Comparison of ENCODE assay signal across 8 mouse cellular contexts in genomic region chr17:15395997-15396675, GRCm38 (mm10). TPM values are rescaled to one million over a fixed set of nuclear protein-coding genes. Genes with fewer than 3 reads are reported as not detected.
DNase-seq lines count a peak whose midpoint lies in the region; ATAC-seq and TF ChIP-seq lines count a peak whose summit lies in the region.

Fam120b (plus strand) TSS chr17:15396202.

- no peak within 1 kb of the TSS for H3K27ac ChIP-seq in ES-E14 (ENCODE audit: insufficient read depth, low read depth, low read length, poor library complexity, severe bottlenecking)
- H3K27ac ChIP-seq in forebrain, embryonic 14.5 days (ENCODE audit: low read depth, low read length), result peak within 1 kb of the TSS; percentile 90
- peak within 1 kb of the TSS; percentile 86 for H3K27ac ChIP-seq in neural tube, embryonic 15.5 days (replicated peaks)

- peak within 1 kb of the TSS; percentile 92 for H3K4me2 ChIP-seq in forebrain, embryonic 14.5 days (ENCODE audit: low read length)
- peak within 1 kb of the TSS; percentile 73 for H3K4me2 ChIP-seq in neural tube, embryonic 15.5 days

- peak; percentile 95 for DNase-seq in ES-E14 (ENCODE audit: low read depth, low spot score)
- peak; percentile 79 for DNase-seq in cerebellum, adult 11 months
- DNase-seq in forebrain, embryonic 14.5 days (ENCODE audit: low spot score), result peak; percentile 99
- peak; percentile 82 to 86 for DNase-seq in heart, postnatal 14 days
- peak; percentile 92 for DNase-seq in layer of hippocampus, adult 11-12 months (ENCODE audit: low spot score)
- peak; percentile 95 to 96 for DNase-seq in lung, adult 18-20 months
- DNase-seq in testis, postnatal 14 days (ENCODE audit: low spot score), result peak; percentile 88

- in situ Hi-C loops in ES-E14 (cut with MboI; ENCODE audit: low sequenced_read_pairs in 2 of 2, unreplicated experiment in 2 of 2), result no loop called here

- peak; percentile 97 for ATAC-seq in forebrain, embryonic 14.5 days
- peak; percentile 99 for ATAC-seq in neural tube, embryonic 15.5 days (ENCODE audit: low FRiP score)

- 0 out of 4 replicates have a peak, but pooled peaks cover 0 to 3% of the 10 kb centered on the region in 2 experiments for H3K4me1 ChIP-seq in ES-E14 (ENCODE audit: control insufficient read depth in 2 of 2, insufficient read depth in 2 of 2, low read length in 2 of 2, poor library complexity in 1 of 2)
- H3K4me1 ChIP-seq in forebrain, embryonic 14.5 days (ENCODE audit: control insufficient read depth, insufficient read depth, low read length), result peaks cover 21% of the 10 kb centered on the region
- H3K4me1 ChIP-seq in neural tube, embryonic 15.5 days, result peaks cover 32% of the 10 kb centered on the region

- H3K27me3 ChIP-seq in forebrain, embryonic 14.5 days (replicated peaks; ENCODE audit: control insufficient read depth, insufficient read depth, low read length), result no peaks in the 10 kb centered on the region; the same call in 1 of the 2 replicates
- peaks cover 6% of the 10 kb centered on the region; the same call in 1 of the 2 replicates for H3K27me3 ChIP-seq in neural tube, embryonic 15.5 days (replicated peaks)

- peak within 1 kb of the TSS; percentile 85 for H3K9ac ChIP-seq in ES-E14 (ENCODE audit: insufficient read depth, low read depth, low read length, poor library complexity, severe bottlenecking)
- H3K9ac ChIP-seq in forebrain, embryonic 14.5 days (ENCODE audit: low read length), result peak within 1 kb of the TSS; percentile 96
- peak within 1 kb of the TSS; percentile 73 for H3K9ac ChIP-seq in neural tube, embryonic 15.5 days (replicated peaks)

- no peaks in the 10 kb centered on the region for H3K9me3 ChIP-seq in ES-E14 (ENCODE audit: control insufficient read depth, insufficient read depth, low read depth, low read length)
- H3K9me3 ChIP-seq in forebrain, embryonic 14.5 days (replicated peaks; ENCODE audit: control insufficient read depth, low read length), result no peaks in the 10 kb centered on the region
- H3K9me3 ChIP-seq in neural tube, embryonic 15.5 days (replicated peaks), result no peaks in the 10 kb centered on the region

- no peaks in the 10 kb centered on the region for H3K36me3 ChIP-seq in ES-E14 (ENCODE audit: control insufficient read depth, insufficient read depth, low read length, poor library complexity, severe bottlenecking)
- H3K36me3 ChIP-seq in forebrain, embryonic 14.5 days (ENCODE audit: control insufficient read depth, insufficient read depth, low read length), result no peaks in the 10 kb centered on the region
- no peaks in the 10 kb centered on the region for H3K36me3 ChIP-seq in neural tube, embryonic 15.5 days

- intact Hi-C loops in heart, postnatal 14 days (cut with DNase I), result no loop called here

- 1% methylated on average over 31 of the region's 31 CpGs for WGBS in forebrain, embryonic 14.5 days
- WGBS in neural tube, embryonic 15.5 days, result under 1% methylated on average over 31 of the region's 31 CpGs

- H3K4me3 ChIP-seq in ES-E14 (ENCODE audit: insufficient read depth in 1 of 2, low read depth in 1 of 2, low read length in 2 of 2, poor library complexity in 1 of 2, severe bottlenecking in 1 of 2), result peak within 1 kb of the TSS; percentile 69 to 76
- H3K4me3 ChIP-seq in forebrain, embryonic 14.5 days (ENCODE audit: low read depth, low read length), result peak within 1 kb of the TSS; percentile 78
- H3K4me3 ChIP-seq in neural tube, embryonic 15.5 days (replicated peaks), result peak within 1 kb of the TSS; percentile 62

TF ChIP-seq in ES-E14, 5 proteins besides CTCF, POLR2A, EP300 and RAD21:
- no peak for TF ChIP-seq ZC3H11A (IDR thresholded peaks at IDR 0.05; ENCODE audit: borderline replicate concordance, low read depth, low read length)
- no peak for TF ChIP-seq CHD2 (IDR thresholded peaks at IDR 0.05; ENCODE audit: low read depth, low read length)
- TF ChIP-seq HCFC1 (IDR thresholded peaks at IDR 0.05; ENCODE audit: borderline replicate concordance, insufficient read depth, low read length), result 0 out of 2 replicates have a peak, but pooled peaks have one; percentile 59

RNA-seq across cellular contexts. Expression of gene Fam120b, which starts in this region (rescaled TPM):
- total RNA-seq in ES-E14 (2012; rRNA removed), result 7.1 and 9.2 TPM in 2 replicates
- polyA plus RNA-seq in forebrain, embryonic 14.5 days (2014; fragmentation: Nextera tagmentation; extraction: Ambion mirVana), result 36.0 and 45.3 TPM in 2 replicates
- 10 to 100 TPM; 10.9 to 11.2 TPM for total RNA-seq in heart, postnatal 14 days (2021)
- 43.0 and 44.5 TPM in 2 replicates for polyA plus RNA-seq in neural tube, embryonic 15.5 days (2015; fragmentation: Nextera tagmentation; extraction: Ambion mirVana)
